Mouse (Mus musculus): ENCODE measurements around the gene Pln. TPM values are rescaled to one million over a fixed set of nuclear protein-coding genes. Genes with fewer than 3 reads are reported as not detected.

Pln gene
- polyA plus RNA-seq, 1 experiment from 2014 or later, result 0.44 TPM

GRCm38 (mm10) chr10:53349254-53349653 is 11.8 kb downstream of the Pln start:
- 96% methylated on average over 1 of the region's 1 CpGs for WGBS
- no peak overlapping the region for H3K4me2 ChIP-seq (ENCODE audit: low read length)
- no peak overlapping the region for H3K4me3 ChIP-seq (ENCODE audit: low read length)

GRCm38 (mm10) chr10:53353665-53354064 is 16.2 kb downstream of the Pln start:
- H3K4me3 ChIP-seq (ENCODE audit: low read length), result no peak overlapping the region
- no peak overlapping the region for H3K9ac ChIP-seq (ENCODE audit: low read depth, low read length)
- no peaks in the 10 kb centered on the region; the same call in 1 of the 2 replicates for H3K36me3 ChIP-seq (ENCODE audit: control insufficient read depth, insufficient read depth, low read length)
- no peak overlapping the region for H3K27ac ChIP-seq (ENCODE audit: low read depth, low read length)
- no peaks in the 10 kb centered on the region for H3K4me1 ChIP-seq (ENCODE audit: control insufficient read depth, insufficient read depth, low read depth, low read length)
- 88% methylated on average over 3 of the region's 3 CpGs for WGBS
- no peaks in the 10 kb centered on the region for H3K27me3 ChIP-seq (replicated peaks; ENCODE audit: control insufficient read depth, insufficient read depth, low read length)
- H3K4me2 ChIP-seq (ENCODE audit: low read length), result no peak overlapping the region
- H3K9me3 ChIP-seq (ENCODE audit: control insufficient read depth, low read length), result no peaks in the 10 kb centered on the region
- no peak for ATAC-seq

More at GRCm38 (mm10) chr10:53349254-53349653, 11.8 kb downstream of the Pln start:
- no peak for ATAC-seq
- Histone ChIP-seq H3K27ac (ENCODE audit: low read depth, low read length) (no peak overlapping the region), H3K9me3 (ENCODE audit: control insufficient read depth, low read length) (no peaks in the 10 kb centered on the region), H3K4me1 (ENCODE audit: control insufficient read depth, insufficient read depth, low read depth, low read length) (no peaks in the 10 kb centered on the region), H3K36me3 (ENCODE audit: control insufficient read depth, insufficient read depth, low read length) (no peaks in the 10 kb centered on the region), H3K27me3 (replicated peaks; ENCODE audit: control insufficient read depth, insufficient read depth, low read length) (no peaks in the 10 kb centered on the region), H3K9ac (ENCODE audit: low read depth, low read length) (no peak overlapping the region)

- Histone ChIP-seq H3K36me3 (ENCODE audit: control insufficient read depth, insufficient read depth, low read length) (no peaks in the 10 kb centered on the region; the same call in 1 of the 2 replicates), H3K9ac (ENCODE audit: low read depth, low read length) (no peak overlapping the region), H3K9me3 (ENCODE audit: control insufficient read depth, low read length) (no peaks in the 10 kb centered on the region), H3K27ac (ENCODE audit: low read depth, low read length) (no peak overlapping the region), H3K4me1 (ENCODE audit: control insufficient read depth, insufficient read depth, low read depth, low read length) (no peaks in the 10 kb centered on the region), H3K4me2 (ENCODE audit: low read length) (no peak overlapping the region), H3K27me3 (replicated peaks; ENCODE audit: control insufficient read depth, insufficient read depth, low read length) (no peaks in the 10 kb centered on the region), H3K4me3 (ENCODE audit: low read length) (no peak overlapping the region)
- WGBS, result 83% methylated on average over 3 of the region's 3 CpGs
- ATAC-seq, result no peak
Observed at GRCm38 (mm10) chr10:53359016-53359415, 21.5 kb downstream of the Pln start.

- Histone ChIP-seq H3K9me3 (ENCODE audit: control insufficient read depth, low read length) (no peaks in the 10 kb centered on the region), H3K9ac (ENCODE audit: low read depth, low read length) (no peak overlapping the region), H3K4me3 (ENCODE audit: low read length) (no peak overlapping the region), H3K36me3 (ENCODE audit: control insufficient read depth, insufficient read depth, low read length) (no peaks in the 10 kb centered on the region; the same call in 1 of the 2 replicates), H3K4me1 (ENCODE audit: control insufficient read depth, insufficient read depth, low read depth, low read length) (no peaks in the 10 kb centered on the region), H3K27me3 (replicated peaks; ENCODE audit: control insufficient read depth, insufficient read depth, low read length) (no peaks in the 10 kb centered on the region), H3K4me2 (ENCODE audit: low read length) (no peak overlapping the region), H3K27ac (ENCODE audit: low read depth, low read length) (no peak overlapping the region)
- no peak for ATAC-seq
Observed at GRCm38 (mm10) chr10:53364311-53364710, 26.8 kb downstream of the Pln start.

- WGBS, result 95% methylated on average over 2 of the region's 2 CpGs
- Histone ChIP-seq H3K27me3 (replicated peaks; ENCODE audit: control insufficient read depth, insufficient read depth, low read length) (no peaks in the 10 kb centered on the region), H3K9ac (ENCODE audit: low read depth, low read length) (no peak overlapping the region), H3K4me2 (ENCODE audit: low read length) (no peak overlapping the region), H3K36me3 (ENCODE audit: control insufficient read depth, insufficient read depth, low read length) (peaks cover 3% of the 10 kb centered on the region), H3K9me3 (ENCODE audit: control insufficient read depth, low read length) (peaks cover 6% of the 10 kb centered on the region), H3K4me3 (ENCODE audit: low read length) (no peak overlapping the region), H3K27ac (ENCODE audit: low read depth, low read length) (no peak overlapping the region), H3K4me1 (ENCODE audit: control insufficient read depth, insufficient read depth, low read depth, low read length) (no peaks in the 10 kb centered on the region)
- ATAC-seq, result no peak
Observed at GRCm38 (mm10) chr10:53367265-53367664, 29.8 kb downstream of the Pln start.

- Histone ChIP-seq H3K27ac (ENCODE audit: low read depth, low read length) (no peak overlapping the region), H3K4me1 (ENCODE audit: control insufficient read depth, insufficient read depth, low read depth, low read length) (peaks cover 7% of the 10 kb centered on the region), H3K4me2 (ENCODE audit: low read length) (no peak overlapping the region), H3K9ac (ENCODE audit: low read depth, low read length) (no peak overlapping the region), H3K27me3 (replicated peaks; ENCODE audit: control insufficient read depth, insufficient read depth, low read length) (no peaks in the 10 kb centered on the region), H3K4me3 (ENCODE audit: low read length) (no peak overlapping the region), H3K9me3 (ENCODE audit: control insufficient read depth, low read length) (peaks cover 8% of the 10 kb centered on the region), H3K36me3 (ENCODE audit: control insufficient read depth, insufficient read depth, low read length) (peaks cover 3% of the 10 kb centered on the region; the same call in 1 of the 2 replicates)
- no peak for ATAC-seq
- WGBS, result 94% methylated on average over 6 of the region's 6 CpGs
Observed at GRCm38 (mm10) chr10:53373885-53374578, 36.6 kb downstream of the Pln start.

- no peak overlapping the region for H3K9ac ChIP-seq (ENCODE audit: low read depth, low read length)
- H3K27ac ChIP-seq (ENCODE audit: low read depth, low read length), result no peak overlapping the region
- no peak overlapping the region; the same call in 1 of the 2 replicates for H3K4me3 ChIP-seq (ENCODE audit: low read length)
Observed at GRCm38 (mm10) chr10:53377096-53377495, 39.6 kb downstream of the Pln start.

GRCm38 (mm10) chr10:53378296-53378695 is 40.8 kb downstream of the Pln start:
- Histone ChIP-seq H3K27ac (ENCODE audit: low read depth, low read length) (no peak overlapping the region), H3K27me3 (replicated peaks; ENCODE audit: control insufficient read depth, insufficient read depth, low read length) (no peaks in the 10 kb centered on the region), H3K36me3 (ENCODE audit: control insufficient read depth, insufficient read depth, low read length) (no peaks in the 10 kb centered on the region), H3K9ac (ENCODE audit: low read depth, low read length) (no peak overlapping the region), H3K4me2 (ENCODE audit: low read length) (peak overlapping the region; percentile 52), H3K9me3 (ENCODE audit: control insufficient read depth, low read length) (peaks cover 1% of the 10 kb centered on the region; the same call in 1 of the 2 replicates), H3K4me3 (ENCODE audit: low read length) (peak overlapping the region; percentile 92), H3K4me1 (ENCODE audit: control insufficient read depth, insufficient read depth, low read depth, low read length) (peaks cover 7% of the 10 kb centered on the region)
- no peak for ATAC-seq
- WGBS, result 74% methylated on average over 6 of the region's 6 CpGs

More at GRCm38 (mm10) chr10:53377096-53377495, 39.6 kb downstream of the Pln start:
- ATAC-seq, result no peak
- H3K36me3 ChIP-seq (ENCODE audit: control insufficient read depth, insufficient read depth, low read length), result no peaks in the 10 kb centered on the region
- H3K27me3 ChIP-seq (replicated peaks; ENCODE audit: control insufficient read depth, insufficient read depth, low read length), result no peaks in the 10 kb centered on the region
- peaks cover 2% of the 10 kb centered on the region; the same call in 1 of the 2 replicates for H3K9me3 ChIP-seq (ENCODE audit: control insufficient read depth, low read length)
- peaks cover 7% of the 10 kb centered on the region for H3K4me1 ChIP-seq (ENCODE audit: control insufficient read depth, insufficient read depth, low read depth, low read length)
- H3K4me2 ChIP-seq (ENCODE audit: low read length), result peak overlapping the region; percentile 39

- Histone ChIP-seq H3K27ac (ENCODE audit: low read depth, low read length) (peak overlapping the region; percentile 96), H3K9me3 (ENCODE audit: control insufficient read depth, low read length) (no peaks in the 10 kb centered on the region), H3K36me3 (ENCODE audit: control insufficient read depth, insufficient read depth, low read length) (no peaks in the 10 kb centered on the region), H3K27me3 (replicated peaks; ENCODE audit: control insufficient read depth, insufficient read depth, low read length) (no peaks in the 10 kb centered on the region), H3K4me2 (ENCODE audit: low read length) (peak overlapping the region; percentile 52), H3K9ac (ENCODE audit: low read depth, low read length) (peak overlapping the region; percentile 97), H3K4me1 (ENCODE audit: control insufficient read depth, insufficient read depth, low read depth, low read length) (peaks cover 7% of the 10 kb centered on the region), H3K4me3 (ENCODE audit: low read length) (peak overlapping the region; percentile 92)
- no peak; the same call in none of the 2 replicates for ATAC-seq
- under 1% methylated on average over 57 of the region's 59 CpGs for WGBS
Observed at GRCm38 (mm10) chr10:53378981-53379708, 41.7 kb downstream of the Pln start.
